Mouse (Mus musculus): ENCODE measurements at regions not wholly inside any gene's neighbourhood (a gene's known extent, or its start where the extent isn't known, plus 50 kb on each side); places are given as distances from the start of the nearest gene placed in this dataset.
"Not testable (repeated sequence)": the region's sequence is repeated elsewhere in the genome, so short reads cannot be mapped to it uniquely, and the experiment has no call there.

DNA sequence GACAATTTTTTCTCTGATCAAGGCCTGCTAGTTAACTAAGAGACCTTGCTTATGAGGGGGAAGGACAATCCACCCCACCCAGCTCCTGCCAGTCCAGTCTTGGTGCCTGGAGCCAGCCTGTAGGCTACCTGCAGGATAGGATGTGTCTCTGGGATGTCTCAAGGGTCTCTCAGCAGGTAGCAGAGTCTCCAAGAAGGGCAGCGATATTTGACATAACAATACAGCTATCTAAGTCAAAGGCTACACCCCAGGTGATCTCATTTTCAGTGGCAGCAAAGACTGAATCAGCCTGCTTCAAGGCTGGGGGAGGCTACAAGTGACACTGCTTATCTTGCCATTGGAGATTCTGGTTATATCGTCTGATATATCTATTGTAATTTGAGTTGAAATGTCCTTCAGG is 1267.5 kb downstream of the Pcdh9 start:
- Histone ChIP-seq H3K9me3 (ENCODE audit: control insufficient read depth, insufficient read depth, low read depth, low read length) (no peaks in the 10 kb centered on the region), H3K27ac (ENCODE audit: insufficient read depth, low read depth, low read length, poor library complexity, severe bottlenecking) (no peak overlapping the region), H3K4me3 (ENCODE audit: insufficient read depth in 1 of 2, low read depth in 1 of 2, low read length in 2 of 2, poor library complexity in 1 of 2, severe bottlenecking in 1 of 2) (no peak overlapping the region), H3K9ac (ENCODE audit: insufficient read depth, low read depth, low read length, poor library complexity, severe bottlenecking) (no peak overlapping the region), H3K36me3 (ENCODE audit: control insufficient read depth, insufficient read depth, low read length, poor library complexity, severe bottlenecking) (no peaks in the 10 kb centered on the region), H3K4me1 (ENCODE audit: control insufficient read depth in 2 of 2, insufficient read depth in 2 of 2, low read length in 2 of 2, poor library complexity in 1 of 2) (peaks cover 0 to 2% of the 10 kb centered on the region in 2 experiments; a peak in 1 of 4 replicates)
- in situ Hi-C loops (cut with MboI; ENCODE audit: low sequenced_read_pairs in 2 of 2, unreplicated experiment in 2 of 2) = no loop called here
- peak; percentile 33 for DNase-seq (ENCODE audit: low read depth, low spot score)
- TF ChIP-seq ZNF384 (IDR thresholded peaks at IDR 0.05; ENCODE audit: low read depth, low read length) = no peak
- no peak for TF ChIP-seq CHD2 (IDR thresholded peaks at IDR 0.05; ENCODE audit: low read depth, low read length)
- no peak for TF ChIP-seq HCFC1 (IDR thresholded peaks at IDR 0.05; ENCODE audit: borderline replicate concordance, insufficient read depth, low read length)
- TF ChIP-seq ZC3H11A (IDR thresholded peaks at IDR 0.05; ENCODE audit: borderline replicate concordance, low read depth, low read length) = 0 out of 2 replicates have a peak, but pooled peaks have one; percentile 2

DNA sequence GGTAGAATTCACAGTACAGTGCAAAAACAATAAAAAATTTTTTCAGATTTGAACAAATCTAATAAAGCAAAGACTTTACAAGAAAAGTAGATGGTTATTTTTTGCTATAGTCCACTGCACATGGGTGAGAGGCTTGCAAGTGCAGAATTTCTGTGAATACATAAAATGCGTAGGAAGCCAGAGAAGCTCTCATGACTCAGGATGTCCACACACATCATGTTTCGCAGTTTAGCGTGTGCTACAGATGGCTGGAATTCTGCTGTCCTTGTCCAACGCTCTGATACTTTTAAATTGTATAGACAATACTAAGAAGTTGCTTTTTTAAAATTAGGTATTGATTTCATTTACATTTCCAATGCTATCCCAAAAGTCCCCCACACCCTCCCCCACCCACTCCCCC is 1274.9 kb downstream of the Pcdh9 start:
- Histone ChIP-seq H3K4me1 (ENCODE audit: control insufficient read depth in 2 of 2, insufficient read depth in 2 of 2, low read length in 2 of 2, poor library complexity in 1 of 2) (no peaks in the 10 kb centered on the region), H3K4me3 (ENCODE audit: insufficient read depth in 1 of 2, low read depth in 1 of 2, low read length in 2 of 2, poor library complexity in 1 of 2, severe bottlenecking in 1 of 2) (no peak overlapping the region), H3K9me3 (ENCODE audit: control insufficient read depth, insufficient read depth, low read depth, low read length) (no peaks in the 10 kb centered on the region), H3K27ac (ENCODE audit: insufficient read depth, low read depth, low read length, poor library complexity, severe bottlenecking) (no peak overlapping the region), H3K36me3 (ENCODE audit: control insufficient read depth, insufficient read depth, low read length, poor library complexity, severe bottlenecking) (no peaks in the 10 kb centered on the region), H3K9ac (ENCODE audit: insufficient read depth, low read depth, low read length, poor library complexity, severe bottlenecking) (no peak overlapping the region)
- TF ChIP-seq CHD2 (IDR thresholded peaks at IDR 0.05; ENCODE audit: low read depth, low read length) (no peak), ZNF384 (IDR thresholded peaks at IDR 0.05; ENCODE audit: low read depth, low read length) (no peak), MAFK (IDR thresholded peaks at IDR 0.05; ENCODE audit: insufficient read depth, low read depth, low read length) (no peak), HCFC1 (IDR thresholded peaks at IDR 0.05; ENCODE audit: borderline replicate concordance, insufficient read depth, low read length) (no peak), ZC3H11A (IDR thresholded peaks at IDR 0.05; ENCODE audit: borderline replicate concordance, low read depth, low read length) (no peak)
- DNase-seq (ENCODE audit: low read depth, low spot score) = no peak
- in situ Hi-C loops (cut with MboI; ENCODE audit: low sequenced_read_pairs in 2 of 2, unreplicated experiment in 2 of 2) = no loop called here

DNA sequence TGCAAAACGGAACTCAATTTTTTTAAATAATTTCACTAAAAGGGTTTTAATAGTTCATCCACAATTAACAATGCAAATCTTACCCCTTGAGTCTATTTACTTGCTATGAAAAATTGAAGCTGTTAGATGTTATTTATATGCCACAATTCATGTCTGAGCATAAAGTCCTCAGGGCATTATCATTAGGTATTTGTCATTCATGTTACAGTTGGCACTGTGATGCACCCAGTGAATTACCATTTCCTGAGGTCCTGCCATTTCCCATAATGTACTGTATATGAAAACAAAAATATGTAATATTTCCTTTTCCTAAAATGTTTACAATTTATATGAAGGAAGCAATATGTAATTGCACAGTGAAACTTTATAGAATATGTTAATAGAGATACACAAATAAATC is 1296.8 kb downstream of the Pcdh9 start:
- Histone ChIP-seq H3K27ac (ENCODE audit: insufficient read depth, low read depth, low read length, poor library complexity, severe bottlenecking) (no peak overlapping the region), H3K4me1 (ENCODE audit: control insufficient read depth in 2 of 2, insufficient read depth in 2 of 2, low read length in 2 of 2, poor library complexity in 1 of 2) (no peaks in the 10 kb centered on the region), H3K36me3 (ENCODE audit: control insufficient read depth, insufficient read depth, low read length, poor library complexity, severe bottlenecking) (no peaks in the 10 kb centered on the region), H3K9me3 (ENCODE audit: control insufficient read depth, insufficient read depth, low read depth, low read length) (no peaks in the 10 kb centered on the region), H3K4me3 (ENCODE audit: insufficient read depth in 1 of 2, low read depth in 1 of 2, low read length in 2 of 2, poor library complexity in 1 of 2, severe bottlenecking in 1 of 2) (no peak overlapping the region), H3K9ac (ENCODE audit: insufficient read depth, low read depth, low read length, poor library complexity, severe bottlenecking) (no peak overlapping the region)
- no peak for TF ChIP-seq HCFC1 (IDR thresholded peaks at IDR 0.05; ENCODE audit: borderline replicate concordance, insufficient read depth, low read length)
- no peak for TF ChIP-seq CHD2 (IDR thresholded peaks at IDR 0.05; ENCODE audit: low read depth, low read length)
- no peak for TF ChIP-seq ZNF384 (IDR thresholded peaks at IDR 0.05; ENCODE audit: low read depth, low read length)
- no peak for TF ChIP-seq MAFK (IDR thresholded peaks at IDR 0.05; ENCODE audit: insufficient read depth, low read depth, low read length)
- TF ChIP-seq ZC3H11A (IDR thresholded peaks at IDR 0.05; ENCODE audit: borderline replicate concordance, low read depth, low read length) = no peak
- DNase-seq (ENCODE audit: low read depth, low spot score) = no peak
- in situ Hi-C loops (cut with MboI; ENCODE audit: low sequenced_read_pairs in 2 of 2, unreplicated experiment in 2 of 2) = no loop called here

DNA sequence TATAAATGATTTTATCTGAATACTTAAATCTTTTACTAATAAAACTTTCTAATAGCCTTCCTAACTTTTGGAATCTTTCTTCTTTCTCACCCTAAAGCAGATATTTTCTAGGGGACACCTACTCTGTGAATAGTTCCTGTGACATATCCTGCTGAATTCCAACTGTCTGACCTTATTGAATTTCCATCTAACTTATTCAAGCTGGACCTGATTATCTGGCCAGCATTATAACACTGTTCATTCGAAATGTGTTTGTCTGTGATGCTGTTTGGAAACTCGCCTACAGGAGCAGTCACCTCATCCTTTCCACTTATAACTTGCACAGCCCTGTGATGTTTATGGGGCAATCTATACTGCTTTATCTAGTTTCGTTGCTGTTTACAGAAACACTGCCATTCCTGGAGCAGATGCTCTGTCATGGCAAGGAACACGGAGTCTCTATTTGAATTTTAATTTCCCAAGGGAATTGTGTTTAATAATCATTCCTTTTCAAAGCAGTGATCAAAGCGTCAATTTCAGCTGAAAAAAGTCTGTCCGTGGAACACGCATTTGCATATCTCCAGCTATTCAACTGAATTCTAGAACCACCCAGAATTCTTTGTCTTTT is 1298.8 kb downstream of the Pcdh9 start:
- no peak for DNase-seq (ENCODE audit: low read depth, low spot score)
- no peak for TF ChIP-seq CHD2 (IDR thresholded peaks at IDR 0.05; ENCODE audit: low read depth, low read length)
- no peak for TF ChIP-seq HCFC1 (IDR thresholded peaks at IDR 0.05; ENCODE audit: borderline replicate concordance, insufficient read depth, low read length)
- Histone ChIP-seq H3K4me1 (ENCODE audit: control insufficient read depth in 2 of 2, insufficient read depth in 2 of 2, low read length in 2 of 2, poor library complexity in 1 of 2) (no peaks in the 10 kb centered on the region), H3K36me3 (ENCODE audit: control insufficient read depth, insufficient read depth, low read length, poor library complexity, severe bottlenecking) (no peaks in the 10 kb centered on the region), H3K4me3 (ENCODE audit: insufficient read depth in 1 of 2, low read depth in 1 of 2, low read length in 2 of 2, poor library complexity in 1 of 2, severe bottlenecking in 1 of 2) (no peak overlapping the region), H3K9me3 (ENCODE audit: control insufficient read depth, insufficient read depth, low read depth, low read length) (no peaks in the 10 kb centered on the region), H3K9ac (ENCODE audit: insufficient read depth, low read depth, low read length, poor library complexity, severe bottlenecking) (no peak overlapping the region), H3K27ac (ENCODE audit: insufficient read depth, low read depth, low read length, poor library complexity, severe bottlenecking) (no peak overlapping the region)
- in situ Hi-C loops (cut with MboI; ENCODE audit: low sequenced_read_pairs in 2 of 2, unreplicated experiment in 2 of 2) = no loop called here

- H3K36me3 ChIP-seq (ENCODE audit: control insufficient read depth, insufficient read depth, low read length, poor library complexity, severe bottlenecking); H3K9me3 ChIP-seq (ENCODE audit: control insufficient read depth, insufficient read depth, low read depth, low read length); H3K4me1 ChIP-seq (ENCODE audit: control insufficient read depth in 2 of 2, insufficient read depth in 2 of 2, low read length in 2 of 2, poor library complexity in 1 of 2); H3K9ac ChIP-seq (ENCODE audit: insufficient read depth, low read depth, low read length, poor library complexity, severe bottlenecking); H3K27ac ChIP-seq (ENCODE audit: insufficient read depth, low read depth, low read length, poor library complexity, severe bottlenecking); H3K4me3 ChIP-seq (ENCODE audit: insufficient read depth in 1 of 2, low read depth in 1 of 2, low read length in 2 of 2, poor library complexity in 1 of 2, severe bottlenecking in 1 of 2); DNase-seq (ENCODE audit: low read depth, low spot score); in situ Hi-C loops (cut with MboI; ENCODE audit: low sequenced_read_pairs in 2 of 2, unreplicated experiment in 2 of 2): not testable (repeated sequence)
Measured at GRCm38 (mm10) chr14:92588236-92588635, 1302.2 kb downstream of the Pcdh9 start.
